Mouse (Mus musculus) inflammation-experienced regulatory T-cells, adult 6 months (primary cell): ENCODE results near the gene Cd320. TPM values are rescaled to one million over a fixed set of nuclear protein-coding genes. Genes with fewer than 3 reads are reported as not detected.

Experiments
- polyA plus RNA-seq, 3 experiments: library from polyadenylated mRNA; unstranded; fragments of 100-300 nt; shearing (Covaris generic); gene quantifications; one replicate each; pipeline ENCODE4 v1.2.1; 2017

The Cd320 gene
- polyA plus RNA-seq, 3 experiments from 2014 or later = 11.2 to 11.6 (median 11.2) TPM

Other genes starting within 250 kb of the Cd320 start
- 10 to 100 TPM; 49.2 to 71.1 (median 57.9) TPM for gene Zfp414, start 214.0 kb upstream of the Cd320 start, polyA plus RNA-seq
- gene Pram1, start 205.0 kb upstream of the Cd320 start, polyA plus RNA-seq = under 1 TPM; 0.57 to 0.93 (median 0.91) TPM
- 100 to 1,000 TPM; 269 to 417 (median 346) TPM for gene Hnrnpm, start 156.2 kb upstream of the Cd320 start, polyA plus RNA-seq
- 10 to 100 TPM; 22.4 to 38.0 (median 23.1) TPM for gene March2, start 124.4 kb upstream of the Cd320 start, polyA plus RNA-seq
- gene Rab11b, start 82.6 kb upstream of the Cd320 start, polyA plus RNA-seq = 100 to 1,000 TPM; 261 to 354 (median 270) TPM
- 1 to 10 TPM; 3.5 to 5.9 (median 4.1) TPM for gene Angptl4, start 61.3 kb upstream of the Cd320 start, polyA plus RNA-seq
- 1 to 10 TPM; 2.4 to 2.7 (median 2.4) TPM for gene Kank3, start 32.6 kb upstream of the Cd320 start, polyA plus RNA-seq
- 1,000 to 10,000 TPM; 1,118 to 2,316 (median 1,890) TPM for gene Rps28, start 18.5 kb upstream of the Cd320 start, polyA plus RNA-seq
- gene Ndufa7, start 18.5 kb upstream of the Cd320 start, polyA plus RNA-seq = 100 to 1,000 TPM; 364 to 457 (median 417) TPM
- gene Gm7029, start 30.7 kb downstream of the Cd320 start, polyA plus RNA-seq = not detected
- 1 to 10 TPM in 2 of 3 experiments, under 1 TPM in 1; 0.20 to 7.4 (median 1.3) TPM for gene Kifc1, start 47.6 kb downstream of the Cd320 start, polyA plus RNA-seq
- gene Platr17, start 62.0 kb downstream of the Cd320 start, polyA plus RNA-seq = 10 to 100 TPM in 1 of 3 experiments, 1 to 10 TPM in 2; 5.3 to 10.1 (median 5.4) TPM
- gene Daxx, start 66.3 kb downstream of the Cd320 start, polyA plus RNA-seq = 100 to 1,000 TPM; 101 to 116 (median 102) TPM
- 100 to 1,000 TPM; 367 to 428 (median 385) TPM for gene Tapbp, start 72.8 kb downstream of the Cd320 start, polyA plus RNA-seq
- gene Zbtb22, start 72.8 kb downstream of the Cd320 start, polyA plus RNA-seq = 1 to 10 TPM; 3.7 to 6.8 (median 4.8) TPM
- 10 to 100 TPM; 14.3 to 37.4 (median 31.7) TPM for gene Rgl2, start 86.5 kb downstream of the Cd320 start, polyA plus RNA-seq
- 100 to 1,000 TPM; 114 to 135 (median 124) TPM for gene Pfdn6, start 97.3 kb downstream of the Cd320 start, polyA plus RNA-seq
- 10 to 100 TPM in 2 of 3 experiments, 1 to 10 TPM in 1; 6.8 to 11.0 (median 10.1) TPM for gene Wdr46, start 97.6 kb downstream of the Cd320 start, polyA plus RNA-seq
- 10 to 100 TPM; 12.8 to 15.1 (median 13.9) TPM for gene B3galt4, start 108.4 kb downstream of the Cd320 start, polyA plus RNA-seq
- 10 to 100 TPM; 27.6 to 30.0 (median 27.8) TPM for gene Vps52, start 112.7 kb downstream of the Cd320 start, polyA plus RNA-seq
- gene Rps18, start 112.9 kb downstream of the Cd320 start, polyA plus RNA-seq = 1,000 to 10,000 TPM; 3,532 to 7,587 (median 7,167) TPM
- 1,000 to 10,000 TPM; 4,943 to 7,708 (median 5,398) TPM for gene H2-K1, start 157.3 kb downstream of the Cd320 start, polyA plus RNA-seq
- gene Ring1, start 181.6 kb downstream of the Cd320 start, polyA plus RNA-seq = 1 to 10 TPM; 1.6 to 2.8 (median 2.5) TPM
- gene H2-Ke6, start 185.0 kb downstream of the Cd320 start, polyA plus RNA-seq = 10 to 100 TPM; 28.0 to 31.5 (median 30.7) TPM
- 10 to 100 TPM; 40.8 to 49.3 (median 44.7) TPM for gene Slc39a7, start 188.6 kb downstream of the Cd320 start, polyA plus RNA-seq
- 10 to 100 TPM in 2 of 3 experiments, 1 to 10 TPM in 1; 7.8 to 10.6 (median 10.1) TPM for gene Rxrb, start 188.7 kb downstream of the Cd320 start, polyA plus RNA-seq
- under 1 TPM in 1 of 3 experiments, not detected in 2; 0.21 TPM for gene Col11a2, start 196.3 kb downstream of the Cd320 start, polyA plus RNA-seq
- gene H2-Oa, start 249.2 kb downstream of the Cd320 start, polyA plus RNA-seq = 10 to 100 TPM; 14.3 to 81.2 (median 53.9) TPM